Mouse (Mus musculus): ENCODE results near the gene Ebi3. TPM values are rescaled to one million over a fixed set of nuclear protein-coding genes. Genes with fewer than 3 reads are reported as not detected.

Gene Ebi3
- polyA plus RNA-seq, 1 experiment from 2014 or later: 0.72 TPM

GRCm38 (mm10) chr17:55960791-55961190 lies 8.4 kb downstream of the Ebi3 start:
- H3K4me3 ChIP-seq: no peak overlapping the region
- H3K4me1 ChIP-seq: peaks cover 19% of the 10 kb centered on the region
- H3K27ac ChIP-seq: no peak overlapping the region
- H3K36me3 ChIP-seq: peaks cover 46% of the 10 kb centered on the region
- no peaks in the 10 kb centered on the region for H3K9me3 ChIP-seq
- peak; percentile 61 for DNase-seq (ENCODE audit: low spot score)
- no peaks in the 10 kb centered on the region for H3K27me3 ChIP-seq (ENCODE audit: insufficient read depth, poor library complexity, severe bottlenecking)

GRCm38 (mm10) chr17:55961631-55962030 lies 9.2 kb downstream of the Ebi3 start:
- WGBS: 95% methylated on average over 7 of the region's 7 CpGs
- H3K27ac ChIP-seq: no peak overlapping the region
- H3K4me1 ChIP-seq: peaks cover 11% of the 10 kb centered on the region
- peaks cover 53% of the 10 kb centered on the region for H3K36me3 ChIP-seq
- peak; percentile 58 for DNase-seq (ENCODE audit: low spot score)
- no peak overlapping the region for H3K4me3 ChIP-seq
- H3K27me3 ChIP-seq (ENCODE audit: insufficient read depth, poor library complexity, severe bottlenecking): no peaks in the 10 kb centered on the region
- no peaks in the 10 kb centered on the region for H3K9me3 ChIP-seq

GRCm38 (mm10) chr17:55963171-55963570 lies 10.7 kb downstream of the Ebi3 start:
- H3K36me3 ChIP-seq: peaks cover 66% of the 10 kb centered on the region
- 83% methylated on average over 14 of the region's 14 CpGs for WGBS
- no peaks in the 10 kb centered on the region for H3K9me3 ChIP-seq
- no peaks in the 10 kb centered on the region for H3K27me3 ChIP-seq (ENCODE audit: insufficient read depth, poor library complexity, severe bottlenecking)
- H3K27ac ChIP-seq: no peak overlapping the region
- H3K4me3 ChIP-seq: no peak overlapping the region
- H3K4me1 ChIP-seq: peaks cover 20% of the 10 kb centered on the region
- peak; percentile 73 for DNase-seq (ENCODE audit: low spot score)

GRCm38 (mm10) chr17:55964496-55964895 lies 12.1 kb downstream of the Ebi3 start:
- Histone ChIP-seq H3K36me3 (peaks cover 66% of the 10 kb centered on the region), H3K27me3 (ENCODE audit: insufficient read depth, poor library complexity, severe bottlenecking) (no peaks in the 10 kb centered on the region), H3K27ac (no peak overlapping the region), H3K9me3 (no peaks in the 10 kb centered on the region), H3K4me1 (peaks cover 30% of the 10 kb centered on the region), H3K4me3 (no peak overlapping the region)
- 87% methylated on average over 10 of the region's 10 CpGs for WGBS
- no peak for DNase-seq (ENCODE audit: low spot score)

GRCm38 (mm10) chr17:55964996-55965395 lies 12.6 kb downstream of the Ebi3 start:
- peaks cover 66% of the 10 kb centered on the region for H3K36me3 ChIP-seq
- no peak overlapping the region for H3K4me3 ChIP-seq
- H3K9me3 ChIP-seq: no peaks in the 10 kb centered on the region
- H3K4me1 ChIP-seq: peaks cover 30% of the 10 kb centered on the region
- 82% methylated on average over 9 of the region's 9 CpGs for WGBS
- DNase-seq (ENCODE audit: low spot score): no peak
- H3K27me3 ChIP-seq (ENCODE audit: insufficient read depth, poor library complexity, severe bottlenecking): peaks cover 4% of the 10 kb centered on the region; the same call in 1 of the 2 replicates
- H3K27ac ChIP-seq: no peak overlapping the region

GRCm38 (mm10) chr17:55967186-55967585 lies 14.7 kb downstream of the Ebi3 start:
- Histone ChIP-seq H3K9me3 (no peaks in the 10 kb centered on the region), H3K36me3 (peaks cover 51% of the 10 kb centered on the region), H3K27ac (no peak overlapping the region), H3K4me3 (no peak overlapping the region), H3K4me1 (peaks cover 47% of the 10 kb centered on the region), H3K27me3 (ENCODE audit: insufficient read depth, poor library complexity, severe bottlenecking) (peaks cover 20% of the 10 kb centered on the region)
- 96% methylated on average over 4 of the region's 4 CpGs for WGBS
- no peak for DNase-seq (ENCODE audit: low spot score)

- Histone ChIP-seq H3K4me3 (no peak overlapping the region), H3K4me1 (peaks cover 47% of the 10 kb centered on the region), H3K27me3 (ENCODE audit: insufficient read depth, poor library complexity, severe bottlenecking) (peaks cover 29% of the 10 kb centered on the region), H3K36me3 (peaks cover 44% of the 10 kb centered on the region), H3K27ac (peak overlapping the region; percentile 42; the same call in 1 of the 2 replicates), H3K9me3 (no peaks in the 10 kb centered on the region)
- no peak for DNase-seq (ENCODE audit: low spot score)
- 25% methylated on average over 7 of the region's 7 CpGs for WGBS
Observed at GRCm38 (mm10) chr17:55968210-55968609, 15.8 kb downstream of the Ebi3 start.

- peaks cover 32% of the 10 kb centered on the region for H3K36me3 ChIP-seq
- H3K4me1 ChIP-seq: peaks cover 47% of the 10 kb centered on the region
- H3K9me3 ChIP-seq: no peaks in the 10 kb centered on the region
- H3K27me3 ChIP-seq (ENCODE audit: insufficient read depth, poor library complexity, severe bottlenecking): peaks cover 29% of the 10 kb centered on the region
- WGBS: 42% methylated on average over 14 of the region's 14 CpGs
- 0 out of 2 replicates have a peak overlapping the region, but pooled peaks have one; percentile 79 for H3K27ac ChIP-seq
- H3K4me3 ChIP-seq: peak overlapping the region; percentile 65
- DNase-seq (ENCODE audit: low spot score): no peak
Observed at GRCm38 (mm10) chr17:55969560-55969959, 17.1 kb downstream of the Ebi3 start.

- Histone ChIP-seq H3K27ac (peak within 1 kb of the TSS; percentile 79), H3K9me3 (no peaks in the 10 kb centered on the region), H3K4me3 (peak within 1 kb of the TSS; percentile 65), H3K27me3 (ENCODE audit: insufficient read depth, poor library complexity, severe bottlenecking) (peaks cover 29% of the 10 kb centered on the region), H3K4me1 (peaks cover 47% of the 10 kb centered on the region), H3K36me3 (peaks cover 25% of the 10 kb centered on the region)
- DNase-seq (ENCODE audit: low spot score): peak; percentile 84
- 8% methylated on average over 54 of the region's 55 CpGs for WGBS
Observed at GRCm38 (mm10) chr17:55969966-55970891, 17.8 kb downstream of the Ebi3 start, which contains the start of gene Shd. Shd (plus strand) TSS chr17:55970467.

GRCm38 (mm10) chr17:55971453-55971852 lies 19.0 kb downstream of the Ebi3 start:
- Histone ChIP-seq H3K27me3 (ENCODE audit: insufficient read depth, poor library complexity, severe bottlenecking) (peaks cover 29% of the 10 kb centered on the region), H3K4me3 (peak overlapping the region; percentile 65), H3K4me1 (peaks cover 51% of the 10 kb centered on the region), H3K27ac (peak overlapping the region; percentile 79; the same call in 1 of the 2 replicates), H3K9me3 (no peaks in the 10 kb centered on the region), H3K36me3 (peaks cover 14% of the 10 kb centered on the region)
- WGBS: 32% methylated on average over 22 of the region's 22 CpGs
- no peak for DNase-seq (ENCODE audit: low spot score)

- DNase-seq (ENCODE audit: low spot score): peak; percentile 90
- 17% methylated on average over 13 of the region's 13 CpGs for WGBS
- Histone ChIP-seq H3K4me3 (no peak overlapping the region), H3K4me1 (peaks cover 18% of the 10 kb centered on the region), H3K36me3 (no peaks in the 10 kb centered on the region), H3K27ac (no peak overlapping the region), H3K9me3 (no peaks in the 10 kb centered on the region), H3K27me3 (ENCODE audit: insufficient read depth, poor library complexity, severe bottlenecking) (peaks cover 21% of the 10 kb centered on the region)
Observed at GRCm38 (mm10) chr17:55976255-55976862, 23.9 kb downstream of the Ebi3 start.

- DNase-seq (ENCODE audit: low spot score): no peak
- WGBS: 51% methylated on average over 3 of the region's 3 CpGs
Observed at GRCm38 (mm10) chr17:55977301-55977700, 24.9 kb downstream of the Ebi3 start.

More at GRCm38 (mm10) chr17:55977301-55977700, 24.9 kb downstream of the Ebi3 start:
- peaks cover 13% of the 10 kb centered on the region for H3K4me1 ChIP-seq
- H3K36me3 ChIP-seq: no peaks in the 10 kb centered on the region
- H3K27ac ChIP-seq: no peak overlapping the region
- H3K9me3 ChIP-seq: no peaks in the 10 kb centered on the region
- peaks cover 12% of the 10 kb centered on the region; the same call in 1 of the 2 replicates for H3K27me3 ChIP-seq (ENCODE audit: insufficient read depth, poor library complexity, severe bottlenecking)
- H3K4me3 ChIP-seq: no peak overlapping the region

Measured in heart, embryonic 10.5 days (tissue).